Mouse (Mus musculus): Measurements from ENCODE around the gene Lcp1. TPM values are rescaled to one million over a fixed set of nuclear protein-coding genes. Genes with fewer than 3 reads are reported as not detected.
"Not testable (repeated sequence)": the region's sequence is repeated elsewhere in the genome, so short reads cannot be mapped to it uniquely, and the experiment has no call there.

The Lcp1 gene
- polyA plus RNA-seq (2016; fragmentation: Nextera tagmentation; extraction: Ambion mirVana) = 36.2 and 39.8 TPM in 2 replicates

DNA sequence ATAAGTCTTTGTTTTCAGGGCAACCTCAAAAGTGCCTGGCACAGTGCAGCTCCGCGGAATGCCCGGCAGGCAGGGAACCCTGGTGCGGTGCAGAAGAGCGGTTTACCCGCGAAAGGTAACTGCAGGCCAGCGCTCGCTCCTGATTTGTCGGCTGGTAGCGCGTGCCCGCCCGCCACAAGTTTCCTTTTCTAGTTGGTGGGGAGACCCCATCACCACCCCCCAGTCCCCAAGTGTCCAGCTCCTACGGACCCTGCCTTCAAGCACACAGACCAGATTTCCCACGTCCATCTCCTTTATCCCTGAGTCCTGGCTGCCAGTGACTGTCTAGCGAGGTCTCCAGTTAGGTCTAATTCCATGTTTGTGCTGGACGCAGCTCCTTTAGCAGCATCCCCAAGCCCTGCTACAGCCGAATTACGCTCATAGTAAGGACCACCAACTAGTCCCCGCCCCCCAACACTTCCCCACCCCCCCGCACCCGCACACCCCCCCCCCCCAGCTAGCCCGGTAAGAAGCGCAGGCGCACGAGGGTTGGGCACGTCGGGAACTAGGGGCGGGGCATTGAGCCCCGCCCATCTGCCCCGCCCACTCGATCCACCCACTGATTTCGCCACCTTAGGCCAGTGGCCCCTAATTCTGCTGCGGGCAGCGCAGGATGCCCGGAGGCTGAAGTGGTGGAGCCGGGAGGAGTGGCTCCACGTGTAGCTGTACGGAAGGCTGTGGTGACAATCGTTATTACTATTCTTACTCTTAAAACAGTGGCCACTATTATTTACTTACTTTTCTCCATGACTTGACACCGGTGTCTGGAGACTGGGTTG, at the start of gene Lcp1, which contains the start of gene Lrrc63:
Gene Lcp1 (plus strand): TSS at position 601 of the 818 bp plus-strand sequence.
Gene Lrrc63 (minus strand): TSS at position 381 of the 818 bp plus-strand sequence.
- Histone ChIP-seq H3K36me3 (no peaks in the 10 kb centered on the region), H3K4me2 (peak within 1 kb of the TSS; percentile 94), H3K4me1 (peaks cover 37% of the 10 kb centered on the region), H3K9me3 (replicated peaks) (no peaks in the 10 kb centered on the region), H3K4me3 (peak within 1 kb of the TSS; percentile 75), H3K27me3 (replicated peaks) (peaks cover 21% of the 10 kb centered on the region), H3K27ac (peak within 1 kb of the TSS; percentile 71), H3K9ac (peak within 1 kb of the TSS; percentile 79)
- peak; percentile 97 for ATAC-seq
- 1% methylated on average over 40 of the region's 42 CpGs for WGBS (ENCODE audit: insufficient replicate concordance)

DNA sequence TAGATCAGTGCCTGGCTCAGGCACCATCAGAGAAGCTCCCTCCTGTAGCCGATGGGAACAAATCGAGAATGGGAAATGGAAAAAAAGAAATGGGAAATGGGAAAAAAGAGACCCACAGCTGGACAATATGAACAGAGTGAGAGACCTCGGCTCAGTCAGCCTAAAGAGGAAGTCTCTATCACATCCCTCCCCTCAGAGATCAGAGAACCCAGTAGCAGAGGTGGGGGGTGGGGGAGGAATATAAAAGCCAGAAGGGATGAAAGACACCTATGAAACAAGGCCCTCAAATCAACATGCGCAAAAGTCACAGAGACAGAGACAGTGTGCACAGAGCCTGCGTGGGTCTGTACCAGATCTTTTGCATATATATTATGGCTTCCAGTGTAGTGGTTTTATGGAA, 27.9 kb upstream of the Lcp1 start:
- Histone ChIP-seq H3K27me3 (replicated peaks) (no peaks in the 10 kb centered on the region), H3K4me2 (no peak overlapping the region), H3K36me3 (no peaks in the 10 kb centered on the region), H3K4me1 (no peaks in the 10 kb centered on the region), H3K9me3 (replicated peaks) (no peaks in the 10 kb centered on the region), H3K27ac (no peak overlapping the region), H3K9ac (no peak overlapping the region), H3K4me3 (no peak overlapping the region)
- no peak for ATAC-seq
- 64% methylated on average over 5 of the region's 5 CpGs for WGBS (ENCODE audit: insufficient replicate concordance)

DNA sequence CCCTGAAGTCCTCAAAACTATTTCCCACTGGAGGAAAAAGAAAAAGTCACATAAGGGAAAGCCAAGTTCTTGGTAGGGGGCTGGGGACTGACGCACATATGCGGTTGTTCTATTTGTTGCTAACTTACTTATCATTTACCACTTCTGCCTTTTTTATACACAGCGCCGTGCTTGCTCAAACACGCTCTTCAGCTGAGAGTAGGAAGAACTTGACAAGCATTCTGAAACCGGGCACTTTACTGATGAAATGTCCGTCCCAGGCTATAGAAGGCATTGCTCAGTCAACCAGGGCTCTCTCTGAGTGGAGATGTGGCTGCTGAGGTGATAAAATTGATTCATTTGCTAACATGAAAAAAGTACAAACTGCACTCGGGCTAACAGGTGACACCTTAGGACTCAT, 9.2 kb upstream of the Lcp1 start:
- H3K4me1 ChIP-seq = no peaks in the 10 kb centered on the region
- H3K9me3 ChIP-seq (replicated peaks) = no peaks in the 10 kb centered on the region
- H3K27ac ChIP-seq = no peak overlapping the region
- no peaks in the 10 kb centered on the region for H3K36me3 ChIP-seq
- no peaks in the 10 kb centered on the region; the same call in 1 of the 2 replicates for H3K27me3 ChIP-seq (replicated peaks)
- H3K4me3 ChIP-seq = no peak overlapping the region
- no peak overlapping the region for H3K9ac ChIP-seq
- no peak overlapping the region for H3K4me2 ChIP-seq
- no peak for ATAC-seq
- 59% methylated on average over 8 of the region's 8 CpGs for WGBS (ENCODE audit: insufficient replicate concordance)

DNA sequence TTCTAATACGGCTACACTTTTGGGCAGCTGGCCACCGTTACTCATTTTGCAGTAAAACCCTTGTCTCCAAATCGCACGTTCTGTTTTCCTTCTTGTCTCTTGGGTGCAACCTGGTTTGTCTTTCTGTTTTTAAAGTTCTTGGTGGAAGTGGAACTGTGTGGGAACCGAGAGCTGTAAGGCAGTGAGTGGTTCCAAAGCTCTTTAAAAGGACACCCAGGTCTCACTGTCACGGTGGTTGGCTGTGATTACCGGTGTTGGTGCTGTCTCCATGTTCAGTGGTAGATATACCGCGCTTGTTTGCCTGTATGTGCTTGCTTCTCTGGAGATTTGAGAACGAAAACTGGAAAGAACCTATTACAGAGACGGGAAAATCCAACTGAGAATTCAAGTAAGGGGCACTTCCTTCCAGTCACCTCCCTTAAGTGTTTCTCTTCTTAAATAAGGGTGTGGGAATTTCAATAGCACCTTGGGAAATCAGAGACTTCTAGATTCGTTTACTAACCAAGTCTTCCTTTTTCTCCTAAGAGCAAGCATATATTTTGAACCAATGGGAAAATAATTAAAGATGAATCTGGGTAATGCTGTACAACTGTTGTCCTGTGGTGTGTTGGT, 529 bp downstream of the Lcp1 start:
- Histone ChIP-seq H3K36me3 (no peaks in the 10 kb centered on the region), H3K27me3 (replicated peaks) (peaks cover 24% of the 10 kb centered on the region), H3K9me3 (replicated peaks) (no peaks in the 10 kb centered on the region), H3K9ac (peak overlapping the region; percentile 79), H3K27ac (peak overlapping the region; percentile 28), H3K4me2 (peak overlapping the region; percentile 94), H3K4me3 (peak overlapping the region; percentile 75), H3K4me1 (peaks cover 42% of the 10 kb centered on the region)
- peak; percentile 42 for ATAC-seq
- 4% methylated on average over 12 of the region's 12 CpGs for WGBS (ENCODE audit: insufficient replicate concordance)

DNA sequence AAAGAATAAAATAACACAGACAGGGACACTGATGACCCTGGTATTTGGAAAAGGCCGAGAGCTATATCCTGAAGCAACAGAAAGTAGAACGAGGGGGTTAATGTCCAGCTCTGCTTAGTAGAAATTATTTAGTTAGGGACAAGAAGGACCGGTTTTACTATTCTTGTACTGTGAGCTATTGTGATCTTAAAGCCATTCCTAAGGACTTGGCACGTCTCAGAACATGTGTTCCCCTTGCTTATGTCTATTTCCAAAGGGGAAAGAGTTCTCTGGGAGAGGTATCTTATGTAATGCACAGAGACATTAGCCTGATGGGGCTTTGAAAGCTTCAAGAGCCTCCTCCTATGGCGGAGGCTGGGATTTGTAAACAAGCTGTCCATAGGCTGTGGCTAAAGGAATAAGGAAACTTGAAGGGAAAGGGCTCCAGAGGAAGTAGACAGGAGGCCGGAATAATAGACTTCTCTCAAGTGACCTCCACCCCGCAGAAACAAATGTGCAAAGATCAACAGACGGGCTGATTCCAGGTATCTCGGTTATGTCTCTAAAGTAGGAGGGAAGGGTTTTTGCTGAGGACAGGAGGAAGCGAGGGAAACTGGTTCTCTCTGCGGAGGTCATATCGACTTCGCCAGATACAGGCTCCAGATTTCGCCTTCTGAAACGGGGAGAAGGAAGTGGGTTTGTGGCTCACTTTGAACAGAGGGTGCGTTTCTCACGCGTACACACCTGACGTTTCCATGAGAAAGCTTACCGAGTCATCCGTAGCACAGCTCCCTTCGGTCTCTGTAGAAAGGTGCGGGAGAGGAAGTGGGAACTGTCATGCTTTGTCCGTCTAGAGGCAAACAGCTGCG, 5.4 kb downstream of the Lcp1 start:
- ATAC-seq = no peak
- H3K9ac ChIP-seq = peak overlapping the region; percentile 57
- H3K27ac ChIP-seq = peak overlapping the region; percentile 43
- H3K27me3 ChIP-seq (replicated peaks) = peaks cover 17% of the 10 kb centered on the region
- peak overlapping the region; percentile 35 for H3K4me3 ChIP-seq
- no peaks in the 10 kb centered on the region for H3K36me3 ChIP-seq
- H3K4me2 ChIP-seq = peak overlapping the region; percentile 66
- WGBS (ENCODE audit: insufficient replicate concordance) = 28% methylated on average over 25 of the region's 25 CpGs
- peaks cover 74% of the 10 kb centered on the region for H3K4me1 ChIP-seq
- no peaks in the 10 kb centered on the region for H3K9me3 ChIP-seq (replicated peaks)

DNA sequence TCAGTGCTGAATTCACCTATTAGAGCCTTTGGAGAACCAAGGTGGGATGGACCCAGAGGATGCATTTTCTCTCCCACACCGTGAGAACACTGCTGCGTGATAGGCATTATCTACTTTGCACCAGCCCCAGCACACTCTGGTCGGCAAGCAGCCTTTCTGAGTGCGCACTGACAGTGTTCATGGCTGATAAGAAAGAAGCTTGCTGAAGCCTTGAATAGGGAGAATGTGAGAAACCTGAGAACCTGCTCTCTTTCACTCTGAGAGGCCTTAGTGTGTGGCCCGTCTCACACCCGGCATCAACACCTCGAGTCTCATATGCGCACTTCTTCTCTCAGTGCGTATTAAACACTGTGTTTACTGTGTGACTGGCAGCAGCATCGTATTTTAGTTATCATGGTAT, 7.6 kb downstream of the Lcp1 start:
- Histone ChIP-seq H3K4me3 (peak overlapping the region; percentile 18; the same call in 1 of the 2 replicates), H3K9me3 (replicated peaks) (no peaks in the 10 kb centered on the region), H3K4me1 (peaks cover 66% of the 10 kb centered on the region), H3K4me2 (peak overlapping the region; percentile 57), H3K9ac (peak overlapping the region; percentile 49; the same call in 1 of the 2 replicates), H3K27ac (peak overlapping the region; percentile 97), H3K27me3 (replicated peaks) (peaks cover 9% of the 10 kb centered on the region), H3K36me3 (no peaks in the 10 kb centered on the region)
- WGBS (ENCODE audit: insufficient replicate concordance) = 18% methylated on average over 10 of the region's 10 CpGs
- peak; percentile 100 for ATAC-seq

DNA sequence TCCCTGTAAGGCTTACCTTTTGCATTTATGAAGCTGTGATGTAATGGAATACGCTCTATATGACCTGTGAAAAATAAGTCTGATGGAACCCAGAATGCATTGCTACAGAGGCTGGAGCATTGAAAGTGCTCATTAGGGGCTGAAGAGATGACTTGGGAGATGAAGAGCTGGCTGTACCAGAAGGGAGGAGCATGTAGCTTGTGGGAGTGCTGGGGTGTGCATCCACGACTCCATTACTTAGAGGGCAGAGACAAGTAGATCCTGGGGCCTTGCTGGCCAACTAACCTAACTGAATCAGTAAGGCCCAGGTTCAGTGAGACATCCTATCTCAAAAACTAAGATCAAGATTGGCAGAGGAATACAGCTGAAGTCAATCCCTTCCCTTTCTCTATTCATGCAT, 8.3 kb downstream of the Lcp1 start:
- no peak overlapping the region; the same call in 1 of the 2 replicates for H3K4me3 ChIP-seq
- no peaks in the 10 kb centered on the region for H3K9me3 ChIP-seq (replicated peaks)
- no peaks in the 10 kb centered on the region for H3K36me3 ChIP-seq
- 55% methylated on average over 2 of the region's 2 CpGs for WGBS (ENCODE audit: insufficient replicate concordance)
- H3K9ac ChIP-seq = peak overlapping the region; percentile 49; the same call in 1 of the 2 replicates
- ATAC-seq = peak; percentile 33; the same call in 1 of the 2 replicates
- H3K4me2 ChIP-seq = peak overlapping the region; percentile 57
- peaks cover 66% of the 10 kb centered on the region for H3K4me1 ChIP-seq
- peak overlapping the region; percentile 97 for H3K27ac ChIP-seq
- H3K27me3 ChIP-seq (replicated peaks) = peaks cover 8% of the 10 kb centered on the region; the same call in 1 of the 2 replicates

DNA sequence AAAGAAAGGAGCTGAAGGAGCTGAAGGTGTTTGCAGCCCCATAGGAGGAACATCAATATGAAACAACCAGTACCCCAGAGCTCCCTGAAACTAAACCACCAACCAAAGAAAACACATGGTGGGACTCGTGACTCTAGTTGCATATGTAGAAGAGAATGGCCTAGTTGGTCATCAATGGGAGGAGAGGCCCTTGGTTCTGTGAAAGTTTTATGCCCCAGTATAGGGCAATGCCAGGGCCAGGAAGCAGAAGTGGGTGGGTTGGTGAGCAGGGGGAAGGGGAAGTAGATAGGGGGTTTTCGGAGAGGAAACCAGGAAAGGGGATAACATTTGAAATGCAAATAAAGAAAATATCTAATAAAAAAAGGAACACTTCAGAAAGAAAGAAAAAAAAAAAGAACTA, 16.8 kb downstream of the Lcp1 start:
- not testable (repeated sequence) for H3K4me2 ChIP-seq; H3K9me3 ChIP-seq (replicated peaks); H3K27me3 ChIP-seq (replicated peaks); H3K36me3 ChIP-seq; H3K9ac ChIP-seq; H3K4me3 ChIP-seq; ATAC-seq
- peaks cover 17% of the 10 kb centered on the region for H3K4me1 ChIP-seq
- 30% methylated on average over 2 of the region's 2 CpGs for WGBS (ENCODE audit: insufficient replicate concordance)
- 0 out of 2 replicates have a peak overlapping the region, but pooled peaks have one; percentile 40 for H3K27ac ChIP-seq

DNA sequence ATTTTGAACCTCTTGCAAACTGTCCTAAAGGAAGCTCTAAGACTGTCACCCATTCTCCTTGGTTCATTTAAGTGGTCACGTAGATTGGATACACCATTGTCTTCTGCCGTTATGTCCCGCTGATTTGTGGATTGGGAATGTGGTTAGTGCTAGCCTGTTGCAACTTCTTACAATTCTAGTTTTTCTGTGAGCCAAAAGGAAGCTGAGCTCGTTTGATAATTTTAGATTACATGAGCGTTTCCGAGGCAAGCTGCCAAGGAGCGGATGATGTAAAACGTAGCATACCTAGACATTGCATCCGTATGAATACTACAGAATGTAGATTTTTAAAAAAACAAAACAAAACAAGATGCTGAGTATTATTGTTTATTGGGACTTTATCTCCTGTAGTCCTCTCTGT, 17.3 kb downstream of the Lcp1 start:
- Histone ChIP-seq H3K4me2 (0 out of 2 replicates have a peak overlapping the region, but pooled peaks have one; percentile 8), H3K27ac (no peak overlapping the region), H3K36me3 (no peaks in the 10 kb centered on the region), H3K9me3 (replicated peaks) (no peaks in the 10 kb centered on the region), H3K4me1 (peaks cover 17% of the 10 kb centered on the region), H3K9ac (no peak overlapping the region), H3K4me3 (no peak overlapping the region), H3K27me3 (replicated peaks) (no peaks in the 10 kb centered on the region)
- no peak for ATAC-seq
- WGBS (ENCODE audit: insufficient replicate concordance) = 28% methylated on average over 9 of the region's 9 CpGs

DNA sequence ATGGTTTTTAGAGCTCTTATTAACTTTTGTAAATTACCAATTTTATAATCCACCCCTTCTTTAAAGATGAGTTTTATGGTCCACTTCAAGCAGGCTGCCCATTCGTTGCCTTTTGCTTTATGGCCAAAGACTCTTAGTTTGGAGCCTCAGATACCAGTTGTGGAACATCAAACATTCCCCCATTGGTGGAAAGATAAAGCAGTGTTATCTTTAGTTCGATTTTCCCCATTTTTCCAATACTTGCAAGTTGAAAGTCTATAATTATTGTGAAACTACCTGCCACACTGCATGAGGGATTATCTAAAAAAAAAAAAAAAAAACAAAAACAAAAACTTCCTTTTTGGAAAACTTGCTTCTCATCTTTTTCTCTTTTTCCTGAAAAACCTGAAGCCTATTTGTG, 19.8 kb downstream of the Lcp1 start:
- no peak overlapping the region for H3K9ac ChIP-seq
- H3K4me1 ChIP-seq = peaks cover 17% of the 10 kb centered on the region
- no peak overlapping the region for H3K4me3 ChIP-seq
- H3K4me2 ChIP-seq = no peak overlapping the region
- no peak for ATAC-seq
- WGBS (ENCODE audit: insufficient replicate concordance) = 49% methylated on average over 2 of the region's 2 CpGs
- no peaks in the 10 kb centered on the region for H3K27me3 ChIP-seq (replicated peaks)
- no peaks in the 10 kb centered on the region for H3K36me3 ChIP-seq
- H3K27ac ChIP-seq = no peak overlapping the region
- H3K9me3 ChIP-seq (replicated peaks) = no peaks in the 10 kb centered on the region

DNA sequence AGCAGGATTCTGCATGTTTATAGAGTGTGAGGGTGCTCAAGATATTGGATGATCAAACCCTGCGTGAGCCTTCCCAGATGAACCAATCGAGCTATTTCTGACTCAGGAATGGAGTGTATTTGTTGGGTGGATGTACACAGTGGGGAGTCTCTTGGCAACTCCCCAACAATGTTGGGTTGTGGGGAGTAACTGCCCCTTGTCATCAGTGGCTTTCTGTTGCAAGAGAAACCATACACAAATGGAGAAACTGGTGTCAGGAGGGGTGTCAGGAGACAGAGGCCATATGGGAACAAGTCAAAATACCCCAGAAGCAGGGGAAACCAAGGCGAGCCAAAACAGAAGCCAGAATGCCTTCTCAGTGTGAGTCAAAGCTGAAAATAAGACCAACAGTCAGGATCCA, 20.2 kb downstream of the Lcp1 start:
- H3K27ac ChIP-seq = no peak overlapping the region
- ATAC-seq = no peak
- H3K9ac ChIP-seq = no peak overlapping the region
- H3K27me3 ChIP-seq (replicated peaks) = no peaks in the 10 kb centered on the region
- H3K36me3 ChIP-seq = no peaks in the 10 kb centered on the region
- no peak overlapping the region for H3K4me2 ChIP-seq
- no peaks in the 10 kb centered on the region for H3K9me3 ChIP-seq (replicated peaks)
- WGBS (ENCODE audit: insufficient replicate concordance) = 72% methylated on average over 3 of the region's 3 CpGs
- no peak overlapping the region for H3K4me3 ChIP-seq
- H3K4me1 ChIP-seq = peaks cover 17% of the 10 kb centered on the region

All from liver, embryonic 12.5 days (tissue).